Mouse (Mus musculus) splenic B cell, adult 2 months (primary cell): ENCODE data around the gene Taar3.

Experiments
- DNase-seq: peaks from one replicate; pipeline ENCODE4 v3.0.0-alpha.2; 2011; ENCODE audit warnings: low read depth, low spot score
- H3K27me3 ChIP-seq: 2 replicates; pipeline ENCODE4 v1.6.1; 2012; ENCODE audit warnings: mild to moderate bottlenecking, low read length, moderate library complexity, mixed read lengths; ENCODE audit not compliant: control insufficient read depth, poor library complexity, insufficient read depth, severe bottlenecking
- H3K36me3 ChIP-seq: 2 replicates; pipeline ENCODE4 v1.6.1; 2012; ENCODE audit warnings: mild to moderate bottlenecking, low read length, moderate library complexity, mixed read lengths; ENCODE audit not compliant: control insufficient read depth, poor library complexity, insufficient read depth, severe bottlenecking

Taar3 gene

GRCm38 (mm10) chr10:23949508-23950005 is at the start of gene Taar3:
Gene Taar3, plus strand, starts transcription at chr10:23949558.
- Histone ChIP-seq H3K36me3 (no peaks in the 10 kb centered on the region), H3K27me3 (no peaks in the 10 kb centered on the region)
- no peak for DNase-seq

GRCm38 (mm10) chr10:23901119-23901518 is 48.2 kb upstream of the Taar3 start:
- no peaks in the 10 kb centered on the region for H3K36me3 ChIP-seq

GRCm38 (mm10) chr10:23905661-23906060 is 43.7 kb upstream of the Taar3 start:
- Histone ChIP-seq H3K27me3 (no peaks in the 10 kb centered on the region), H3K36me3 (no peaks in the 10 kb centered on the region)
- DNase-seq, result no peak

More at GRCm38 (mm10) chr10:23901119-23901518, 48.2 kb upstream of the Taar3 start:
- no peak for DNase-seq
- H3K27me3 ChIP-seq, result no peaks in the 10 kb centered on the region

GRCm38 (mm10) chr10:23920056-23920455 is 29.3 kb upstream of the Taar3 start, which contains the start of gene Taar1:
Gene Taar1, plus strand, starts transcription at chr10:23920356.
- Histone ChIP-seq H3K27me3 (no peaks in the 10 kb centered on the region), H3K36me3 (no peaks in the 10 kb centered on the region)
- no peak for DNase-seq

GRCm38 (mm10) chr10:23922468-23922867 is 26.9 kb upstream of the Taar3 start:
- Histone ChIP-seq H3K36me3 (no peaks in the 10 kb centered on the region), H3K27me3 (no peaks in the 10 kb centered on the region)
- no peak for DNase-seq

- DNase-seq, result no peak
- Histone ChIP-seq H3K27me3 (no peaks in the 10 kb centered on the region), H3K36me3 (no peaks in the 10 kb centered on the region)
These were observed 25.4 kb upstream of the Taar3 start for GRCm38 (mm10) chr10:23923941-23924340.

GRCm38 (mm10) chr10:23937613-23938012 is 11.7 kb upstream of the Taar3 start:
- no peak for DNase-seq
- H3K27me3 ChIP-seq, result no peaks in the 10 kb centered on the region
- no peaks in the 10 kb centered on the region for H3K36me3 ChIP-seq

- DNase-seq, result no peak
- H3K36me3 ChIP-seq, result no peaks in the 10 kb centered on the region
- no peaks in the 10 kb centered on the region for H3K27me3 ChIP-seq
These were observed 11.0 kb upstream of the Taar3 start, which contains the start of gene Taar2 for GRCm38 (mm10) chr10:23938312-23938711. Gene Taar2, plus strand, starts transcription at chr10:23938572.

GRCm38 (mm10) chr10:23942465-23942864 is 6.9 kb upstream of the Taar3 start:
- Histone ChIP-seq H3K27me3 (no peaks in the 10 kb centered on the region), H3K36me3 (no peaks in the 10 kb centered on the region)
- DNase-seq, result peak; percentile 16

GRCm38 (mm10) chr10:23948026-23948425 is 1.3 kb upstream of the Taar3 start:
- no peaks in the 10 kb centered on the region for H3K27me3 ChIP-seq
- H3K36me3 ChIP-seq, result no peaks in the 10 kb centered on the region
- DNase-seq, result no peak

GRCm38 (mm10) chr10:23951714-23952113 is 2.4 kb downstream of the Taar3 start:
- no peaks in the 10 kb centered on the region for H3K36me3 ChIP-seq
- no peaks in the 10 kb centered on the region for H3K27me3 ChIP-seq
- DNase-seq, result no peak

GRCm38 (mm10) chr10:23959071-23959470 is 9.7 kb downstream of the Taar3 start:
- Histone ChIP-seq H3K27me3 (no peaks in the 10 kb centered on the region), H3K36me3 (no peaks in the 10 kb centered on the region)
- no peak for DNase-seq

- no peaks in the 10 kb centered on the region for H3K36me3 ChIP-seq
These were observed 11.1 kb downstream of the Taar3 start, which contains the start of gene Taar4 for GRCm38 (mm10) chr10:23960444-23960915. Gene Taar4, plus strand, starts transcription at chr10:23960494.

GRCm38 (mm10) chr10:23963444-23963843 is 14.1 kb downstream of the Taar3 start:
- Histone ChIP-seq H3K27me3 (no peaks in the 10 kb centered on the region), H3K36me3 (no peaks in the 10 kb centered on the region)
- no peak for DNase-seq

More at GRCm38 (mm10) chr10:23960444-23960915, 11.1 kb downstream of the Taar3 start, which contains the start of gene Taar4:
- no peak for DNase-seq
- no peaks in the 10 kb centered on the region for H3K27me3 ChIP-seq

GRCm38 (mm10) chr10:23964921-23965610 is 15.7 kb downstream of the Taar3 start:
- Histone ChIP-seq H3K36me3 (no peaks in the 10 kb centered on the region), H3K27me3 (no peaks in the 10 kb centered on the region)
- DNase-seq, result peak; percentile 1
